Mouse (Mus musculus) kidney, adult 2 months (tissue): ENCODE measurements around the gene Wfdc15a.

ENCODE experiments used
- CTCF ChIP-seq: fragments of 200-500 bp; conservative IDR thresholded peaks from 2 replicates; pipeline ENCODE4 v1.5.1; 2011; ENCODE audit warnings: low read depth, mild to moderate bottlenecking, control low read depth, low read length, moderate library complexity, mixed read lengths; ENCODE audit not compliant: insufficient read depth, insufficient read length
- POLR2A ChIP-seq: fragments of 200-500 bp; IDR thresholded peaks from one replicate; pipeline ENCODE4 v1.6.1; 2011; ENCODE audit warnings: low read depth, low read length, control low read depth

DNA sequence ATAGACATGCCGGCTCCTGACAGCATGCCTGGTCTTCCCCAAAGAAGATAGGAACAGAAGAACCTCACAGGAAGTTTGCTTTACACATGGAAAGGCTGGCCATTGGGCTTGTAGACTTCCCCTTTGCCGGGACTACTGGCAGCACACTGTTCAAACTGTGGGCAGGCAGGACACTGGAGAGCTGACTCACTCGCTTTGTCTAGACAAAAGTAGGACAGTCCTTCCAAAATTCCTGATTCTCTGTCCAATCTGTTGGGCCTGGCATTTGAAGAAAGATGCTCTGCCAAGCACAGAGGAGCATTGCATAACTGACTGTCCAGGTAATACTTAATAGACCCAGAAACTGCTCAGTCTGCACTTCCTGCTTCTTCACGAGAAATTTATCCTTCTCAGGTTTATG is 6.7 kb upstream of the Wfdc15a start:
- TF ChIP-seq CTCF (no peak), POLR2A (no peak)
